ENCODE assay signal across 8 mouse cellular contexts in the genomic region with DNA sequence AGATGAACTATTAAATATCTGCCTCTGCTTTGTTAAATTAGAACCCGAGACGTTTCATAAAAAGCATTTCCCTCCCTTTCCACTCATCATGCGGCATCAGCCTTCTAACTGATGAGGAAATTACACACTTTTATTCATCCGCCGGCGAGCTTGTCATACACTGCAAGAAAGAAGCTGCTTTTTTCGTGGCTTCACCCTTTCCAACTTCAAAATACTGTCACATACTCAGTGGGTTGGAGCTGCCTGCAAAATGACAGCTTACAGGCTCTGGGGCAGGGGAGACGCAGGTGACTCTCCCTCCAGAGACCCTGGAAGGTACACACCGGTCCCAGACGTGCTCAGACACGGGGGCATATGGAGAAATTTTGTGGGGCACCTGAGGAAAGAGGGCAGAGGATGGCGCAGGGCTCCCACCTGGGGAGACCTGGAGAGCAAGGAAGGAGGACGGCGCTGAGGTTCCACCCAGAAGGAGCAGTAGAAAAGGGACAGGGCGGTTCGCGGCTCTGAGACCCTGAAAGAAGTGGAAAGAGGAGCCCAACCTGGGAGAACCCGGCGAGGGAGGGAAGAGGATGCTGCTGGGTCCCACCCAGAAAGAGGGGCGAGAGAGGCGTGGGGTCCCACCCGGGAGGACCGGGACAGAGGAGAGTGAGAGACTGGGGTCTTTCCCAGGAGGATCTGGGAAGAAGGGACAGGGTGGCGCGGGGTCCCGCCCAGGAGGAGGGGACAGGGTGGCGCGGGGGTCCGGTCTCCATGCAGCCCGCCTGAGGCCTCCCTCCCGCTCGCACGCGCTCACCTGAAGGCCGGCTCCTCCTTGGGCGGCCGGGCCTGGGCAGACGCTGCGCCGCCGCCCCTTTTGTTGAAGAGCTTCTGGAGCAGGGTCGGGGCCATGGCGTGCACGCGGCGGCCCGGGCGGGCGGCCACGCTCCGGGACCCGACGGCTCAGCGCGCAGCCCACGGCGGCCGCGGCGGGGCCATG. TPM values are rescaled to one million over a fixed set of nuclear protein-coding genes. Genes with fewer than 3 reads are reported as not detected.
DNase-seq lines count a peak whose midpoint lies in the region; ATAC-seq and TF ChIP-seq lines count a peak whose summit lies in the region.

No protein-coding gene starts in this region.

- H3K9me3 ChIP-seq in kidney, embryonic 14.5 days (ENCODE audit: control insufficient read depth, low read length), result no peaks in the 10 kb centered on the region
- no peaks in the 10 kb centered on the region for H3K9me3 ChIP-seq in G1E (replicated peaks)
- no peaks in the 10 kb centered on the region for H3K9me3 ChIP-seq in heart, embryonic 16.5 days (replicated peaks; ENCODE audit: control insufficient read depth, low read length)
- H3K9me3 ChIP-seq in limb, embryonic 14.5 days (ENCODE audit: control insufficient read depth, low read length), result no peaks in the 10 kb centered on the region

- ATAC-seq in kidney, embryonic 14.5 days (ENCODE audit: low FRiP score, low TSS enrichment), result peak; percentile 75
- no peak for ATAC-seq in G1E (ENCODE audit: extremely low read depth, insufficient number of reproducible peaks, low FRiP score, poor library complexity, severe bottlenecking)
- no peak; the same call in 1 of the 2 replicates for ATAC-seq in heart, embryonic 16.5 days (replicated peaks; ENCODE audit: extremely low read depth, insufficient read depth, low FRiP score)
- peak; percentile 17; the same call in 1 of the 2 replicates for ATAC-seq in limb, embryonic 14.5 days (ENCODE audit: low FRiP score, low read depth)

- 4% methylated on average over 49 of the region's 60 CpGs for WGBS in kidney, embryonic 14.5 days
- whole genome bisulfite sequencing in heart, embryonic 16.5 days, result 4% methylated on average over 49 of the region's 60 CpGs
- WGBS in limb, embryonic 14.5 days, result 3% methylated on average over 41 of the region's 60 CpGs

- H3K4me3 ChIP-seq in kidney, embryonic 14.5 days (ENCODE audit: low read length), result peak overlapping the region; percentile 82
- peak overlapping the region; percentile 91 for H3K4me3 ChIP-seq in G1E (ENCODE audit: low read depth, low read length)
- peak overlapping the region; percentile 76 for H3K4me3 ChIP-seq in heart, embryonic 16.5 days (ENCODE audit: low read length)
- peak overlapping the region; percentile 80 for H3K4me3 ChIP-seq in limb, embryonic 14.5 days (replicated peaks; ENCODE audit: low read length)

- no peak for TF ChIP-seq POLR2A in limb, embryonic 14.5 days (IDR thresholded peaks at IDR 0.05; ENCODE audit: borderline replicate concordance, extremely low read depth, insufficient read depth, insufficient read length)

- H3K9ac ChIP-seq in kidney, embryonic 14.5 days (ENCODE audit: low read depth, low read length), result peak overlapping the region; percentile 81
- H3K9ac ChIP-seq in heart, embryonic 16.5 days (ENCODE audit: low read length), result peak overlapping the region; percentile 87
- H3K9ac ChIP-seq in limb, embryonic 14.5 days (ENCODE audit: low read depth, low read length, severe bottlenecking), result peak overlapping the region; percentile 67

- H3K27me3 ChIP-seq in kidney, embryonic 14.5 days (ENCODE audit: control insufficient read depth, insufficient read depth, low read length), result no peaks in the 10 kb centered on the region
- H3K27me3 ChIP-seq in G1E (ENCODE audit: insufficient read depth, low read length), result no peaks in the 10 kb centered on the region
- H3K27me3 ChIP-seq in heart, embryonic 16.5 days (ENCODE audit: control insufficient read depth, insufficient read depth, low read length), result no peaks in the 10 kb centered on the region
- no peaks in the 10 kb centered on the region for H3K27me3 ChIP-seq in limb, embryonic 14.5 days (ENCODE audit: control insufficient read depth, insufficient read depth, low read length)

- no peaks in the 10 kb centered on the region for H3K36me3 ChIP-seq in kidney, embryonic 14.5 days (ENCODE audit: control insufficient read depth, insufficient read depth, low read length)
- H3K36me3 ChIP-seq in G1E (replicated peaks), result peaks cover 33% of the 10 kb centered on the region
- no peaks in the 10 kb centered on the region for H3K36me3 ChIP-seq in heart, embryonic 16.5 days (ENCODE audit: control insufficient read depth, insufficient read depth)
- H3K36me3 ChIP-seq in limb, embryonic 14.5 days (ENCODE audit: control insufficient read depth, insufficient read depth, low read length), result no peaks in the 10 kb centered on the region

- H3K4me2 ChIP-seq in kidney, embryonic 14.5 days (replicated peaks; ENCODE audit: low read depth, low read length), result peak overlapping the region; percentile 80
- H3K4me2 ChIP-seq in heart, embryonic 16.5 days (ENCODE audit: low read depth, low read length), result peak overlapping the region; percentile 93
- peak overlapping the region; percentile 86 for H3K4me2 ChIP-seq in limb, embryonic 14.5 days (replicated peaks; ENCODE audit: low read depth, low read length, severe bottlenecking)

- TF ChIP-seq CTCF in G1E (IDR thresholded peaks at IDR 0.05; ENCODE audit: low read depth, low read length), result no peak

- no peak for DNase-seq in kidney, adult 8-10 months
- DNase-seq in G1E (ENCODE audit: low spot score), result no peak
- peak; percentile 17 for DNase-seq in embryo, embryonic 11 days
- peak; percentile 31 for DNase-seq in limb, embryonic 14.5 days (ENCODE audit: low spot score)
- peak; percentile 73 for DNase-seq in neural tube, embryonic 10.5 days (ENCODE audit: extremely low spot score, low spot score)
- DNase-seq in urinary bladder, postnatal 25 days (ENCODE audit: low spot score), result peak; percentile 36

- no peak overlapping the region for H3K27ac ChIP-seq in kidney, embryonic 14.5 days (ENCODE audit: low read depth, low read length)
- peak overlapping the region; percentile 89 for H3K27ac ChIP-seq in heart, embryonic 16.5 days (ENCODE audit: low read length)
- H3K27ac ChIP-seq in limb, embryonic 14.5 days (replicated peaks; ENCODE audit: low read depth, low read length), result peak overlapping the region; percentile 79

- H3K4me1 ChIP-seq in kidney, embryonic 14.5 days (ENCODE audit: control insufficient read depth, insufficient read depth, low read length), result 0 out of 2 replicates have a peak, but pooled peaks cover 5% of the 10 kb centered on the region
- H3K4me1 ChIP-seq in G1E (ENCODE audit: insufficient read depth, low read depth, low read length), result peaks cover 68% of the 10 kb centered on the region
- peaks cover 12% of the 10 kb centered on the region for H3K4me1 ChIP-seq in heart, embryonic 16.5 days (ENCODE audit: control insufficient read depth, insufficient read depth, low read length)
- peaks cover 6% of the 10 kb centered on the region; the same call in 1 of the 2 replicates for H3K4me1 ChIP-seq in limb, embryonic 14.5 days (ENCODE audit: control insufficient read depth, insufficient read depth, low read length)

RNA-seq across cellular contexts. Expression of a gene that starts 0.6 kb away (rescaled TPM):
- polyA plus RNA-seq in kidney, embryonic 14.5 days (2014; fragmentation: Nextera tagmentation; extraction: Ambion mirVana), result 4.4 and 6.9 TPM in 2 replicates
- total RNA-seq in G1E (2014; fragmentation: Nextera tagmentation), result 71.3 and 81.8 TPM in 2 replicates
- total RNA-seq in G1E (2017), result 54.5 and 57.6 TPM in 2 replicates
- 3.2 and 3.5 TPM in 2 replicates for polyA plus RNA-seq in G1E (2012)
- 2.6 and 2.7 TPM in 2 replicates for polyA plus RNA-seq in heart, embryonic 16.5 days (2015; fragmentation: Nextera tagmentation; extraction: Ambion mirVana)
- 7.5 and 8.8 TPM in 2 replicates for polyA plus RNA-seq in limb, embryonic 14.5 days (2012; rRNA removed)
- 4.1 and 6.2 TPM in 2 replicates for polyA plus RNA-seq in limb, embryonic 14.5 days (2014; fragmentation: Nextera tagmentation; extraction: Ambion mirVana)

RNA-seq across cellular contexts. Expression of a gene that starts 24.1 kb away (rescaled TPM):
- polyA plus RNA-seq in kidney, embryonic 14.5 days (2014; fragmentation: Nextera tagmentation; extraction: Ambion mirVana), result 164 and 189 TPM in 2 replicates
- total RNA-seq in G1E (2014; fragmentation: Nextera tagmentation), result 156 and 169 TPM in 2 replicates
- total RNA-seq in G1E (2017), result 213 and 235 TPM in 2 replicates
- polyA plus RNA-seq in G1E (2012), result 23.6 and 32.6 TPM in 2 replicates
- 99.8 and 119 TPM in 2 replicates for polyA plus RNA-seq in heart, embryonic 16.5 days (2015; fragmentation: Nextera tagmentation; extraction: Ambion mirVana)
- 77.7 and 117 TPM in 2 replicates for polyA plus RNA-seq in limb, embryonic 14.5 days (2012; rRNA removed)
- 149 and 160 TPM in 2 replicates for polyA plus RNA-seq in limb, embryonic 14.5 days (2014; fragmentation: Nextera tagmentation; extraction: Ambion mirVana)

Comparison
In these comparisons a context has a peak if more than half of its experiments do, and no peak if none do; other contexts are left out.
1. ATAC-seq: peak in kidney, embryonic 14.5 days (single experiment) and limb, embryonic 14.5 days (single experiment); none in G1E (single experiment) and heart, embryonic 16.5 days (single experiment).
2. DNase-seq: peak in embryo, embryonic 11 days (single experiment), limb, embryonic 14.5 days (single experiment), neural tube, embryonic 10.5 days (single experiment) and urinary bladder, postnatal 25 days (single experiment); none in kidney, adult 8-10 months (0 of 2) and G1E (single experiment).
3. Peak in every context shown above with its lines, with median percentiles within 50 percentile points of each other: H3K4me2 ChIP-seq, H3K4me3 ChIP-seq and H3K9ac ChIP-seq.